Mouse (Mus musculus): ENCODE results near the gene Plekha8. TPM values are rescaled to one million over a fixed set of nuclear protein-coding genes. Genes with fewer than 3 reads are reported as not detected.

The Plekha8 gene
- total RNA-seq, 2 experiments from 2014 or later: 6.0 to 7.5 TPM

Other genes with a start within 250 kb of the Plekha8 start
- 10 to 100 TPM in 1 of 2 experiments, 1 to 10 TPM in 1; 9.7 to 10.4 TPM for gene Wipf3, start 165.5 kb upstream of the Plekha8 start, total RNA-seq (2021)
- 10 to 100 TPM; 14.3 to 15.9 TPM for gene Scrn1, start 28.6 kb upstream of the Plekha8 start, total RNA-seq (2021)
- 10 to 100 TPM; 20.9 to 26.6 TPM for gene Fkbp14, start 2.2 kb downstream of the Plekha8 start, total RNA-seq (2021)
- 1 to 10 TPM; 7.3 to 7.9 TPM for gene Mturn, start 86.5 kb downstream of the Plekha8 start, total RNA-seq (2021)
- gene Znrf2, start 221.8 kb downstream of the Plekha8 start, total RNA-seq (2021): 10 to 100 TPM; 10.2 to 10.4 TPM

Measured in gastrocnemius, postnatal 10 days (tissue).